Mouse (Mus musculus) thymus, postnatal 25 days (tissue): ENCODE data around the gene Cfap52.

Experiments used
- DNase-seq: peaks from one replicate; pipeline ENCODE4 v3.0.0; 2022

Gene Cfap52

GRCm38 (mm10) chr11:67965242-67965883, at the start of gene Cfap52:
Cfap52 (minus strand) TSS chr11:67965651.
- DNase-seq = peak; percentile 88

GRCm38 (mm10) chr11:68012207-68012606, 46.8 kb upstream of the Cfap52 start:
- DNase-seq = no peak

GRCm38 (mm10) chr11:68009377-68009776, 43.9 kb upstream of the Cfap52 start:
- DNase-seq = no peak

- no peak for DNase-seq
Observed at GRCm38 (mm10) chr11:68007645-68008044, 42.2 kb upstream of the Cfap52 start.

- no peak for DNase-seq
Observed at GRCm38 (mm10) chr11:68006216-68006789, 40.9 kb upstream of the Cfap52 start.

GRCm38 (mm10) chr11:68004191-68004590, 38.7 kb upstream of the Cfap52 start:
- peak; percentile 70 for DNase-seq

GRCm38 (mm10) chr11:67999629-68000028, 34.2 kb upstream of the Cfap52 start:
- peak; percentile 5 for DNase-seq

GRCm38 (mm10) chr11:67998905-67999304, 33.5 kb upstream of the Cfap52 start:
- no peak for DNase-seq

GRCm38 (mm10) chr11:67995965-67996364, 30.5 kb upstream of the Cfap52 start:
- no peak for DNase-seq

- no peak for DNase-seq
Observed at GRCm38 (mm10) chr11:67991240-67991639, 25.8 kb upstream of the Cfap52 start.

- DNase-seq = no peak
Observed at GRCm38 (mm10) chr11:67983564-67983963, 18.1 kb upstream of the Cfap52 start.

- DNase-seq = peak; percentile 34
Observed at GRCm38 (mm10) chr11:67975252-67975651, 9.8 kb upstream of the Cfap52 start.

- no peak for DNase-seq
Observed at GRCm38 (mm10) chr11:67973225-67973624, 7.8 kb upstream of the Cfap52 start.

- no peak for DNase-seq
Observed at GRCm38 (mm10) chr11:67972606-67973005, 7.2 kb upstream of the Cfap52 start.

- no peak for DNase-seq
Observed at GRCm38 (mm10) chr11:67967831-67968230, 2.4 kb upstream of the Cfap52 start.

GRCm38 (mm10) chr11:67965905-67966878, 741 bp upstream of the Cfap52 start, which contains the start of gene Stx8:
Stx8 (plus strand) TSS chr11:67966193.
- DNase-seq = peak; percentile 96

- no peak for DNase-seq
Observed at GRCm38 (mm10) chr11:67964110-67964509, 1.3 kb downstream of the Cfap52 start.

- no peak for DNase-seq
Observed at GRCm38 (mm10) chr11:67954413-67954812, 11.0 kb downstream of the Cfap52 start.

- no peak for DNase-seq
Observed at GRCm38 (mm10) chr11:67953604-67954003, 11.8 kb downstream of the Cfap52 start.

- peak; percentile 8 for DNase-seq
Observed at GRCm38 (mm10) chr11:67949475-67949874, 16.0 kb downstream of the Cfap52 start.

GRCm38 (mm10) chr11:67948229-67948628, 17.2 kb downstream of the Cfap52 start:
- no peak for DNase-seq

GRCm38 (mm10) chr11:67932156-67932555, 33.3 kb downstream of the Cfap52 start:
- no peak for DNase-seq

GRCm38 (mm10) chr11:67926348-67927055, 38.9 kb downstream of the Cfap52 start:
- DNase-seq = no peak
